Mouse (Mus musculus) brain, adult 2 months (tissue): Measurements from ENCODE around the gene 2410141K09Rik.
"Not testable (repeated sequence)": the region's sequence is repeated elsewhere in the genome, so short reads cannot be mapped to it uniquely, and the experiment has no call there.

Experiments used
- DNase-seq: peaks from one replicate; pipeline ENCODE4 v3.0.0; 2011; ENCODE audit warnings: low read depth, low spot score

The 2410141K09Rik gene

GRCm38 (mm10) chr13:66441018-66441417 is at the start of gene 2410141K09Rik:
Gene 2410141K09Rik (minus strand): TSS chr13:66441118.
- not testable (repeated sequence) for DNase-seq

GRCm38 (mm10) chr13:66426858-66427257 is 14.1 kb downstream of the 2410141K09Rik start:
- DNase-seq: not testable (repeated sequence)

- DNase-seq: not testable (repeated sequence)
These were observed 26.0 kb downstream of the 2410141K09Rik start for GRCm38 (mm10) chr13:66414962-66415361.
